Mouse (Mus musculus) adrenal gland, adult 2 months (tissue): Measurements from ENCODE around the gene Gas8. TPM values are rescaled to one million over a fixed set of nuclear protein-coding genes. Genes with fewer than 3 reads are reported as not detected.
A peak's percentile ranks its signal among the peaks of the same experiment; 100 is the strongest.
"Not testable (repeated sequence)": the region's sequence is repeated elsewhere in the genome, so short reads cannot be mapped to it uniquely, and the experiment has no call there.

Source experiments
- DNase-seq: peaks from one replicate; pipeline ENCODE4 v3.0.0; 2021
- long read RNA-seq: library from polyadenylated mRNA; stranded (forward); transcript quantifications from one replicate; pipeline ENCODE4 v2.0.0, GENCODE M21; 2021
- polyA plus RNA-seq: library from polyadenylated mRNA; depleted of rRNA; stranded (reverse); fragments of >200 nt; gene quantifications from 2 replicates; pipeline ENCODE4 v1.2.3, GENCODE M21; 2012; rRNA removed
- total RNA-seq, 2 experiments: library from RNA; stranded (reverse); gene quantifications; 2 replicates each; pipeline ENCODE4 v1.2.3; 2021

Gene Gas8
- total RNA-seq (10 to 100 TPM; 11.6 to 14.5 TPM), polyA plus RNA-seq (5.1 and 6.6 TPM in 2 replicates)
- long read RNA-seq, transcript Gas8-201 (11 exons, 1,681 nt), result major isoform, 5 of 7 reads
- long read RNA-seq, partial matches to known transcripts, result 0 of 7 reads
- long read RNA-seq, other reads (novel, unspliced or antisense), result 2 of 7 reads

GRCm38 (mm10) chr8:123518667-123519066 lies at the start of gene Gas8:
Gas8 (plus strand) TSS chr8:123518834.
- DNase-seq, result peak; percentile 93

- not testable (repeated sequence) for DNase-seq
These were observed 45.6 kb upstream of the Gas8 start for GRCm38 (mm10) chr8:123472991-123473390.

- DNase-seq, result not testable (repeated sequence)
These were observed 44.1 kb upstream of the Gas8 start for GRCm38 (mm10) chr8:123474549-123474948.

DNA sequence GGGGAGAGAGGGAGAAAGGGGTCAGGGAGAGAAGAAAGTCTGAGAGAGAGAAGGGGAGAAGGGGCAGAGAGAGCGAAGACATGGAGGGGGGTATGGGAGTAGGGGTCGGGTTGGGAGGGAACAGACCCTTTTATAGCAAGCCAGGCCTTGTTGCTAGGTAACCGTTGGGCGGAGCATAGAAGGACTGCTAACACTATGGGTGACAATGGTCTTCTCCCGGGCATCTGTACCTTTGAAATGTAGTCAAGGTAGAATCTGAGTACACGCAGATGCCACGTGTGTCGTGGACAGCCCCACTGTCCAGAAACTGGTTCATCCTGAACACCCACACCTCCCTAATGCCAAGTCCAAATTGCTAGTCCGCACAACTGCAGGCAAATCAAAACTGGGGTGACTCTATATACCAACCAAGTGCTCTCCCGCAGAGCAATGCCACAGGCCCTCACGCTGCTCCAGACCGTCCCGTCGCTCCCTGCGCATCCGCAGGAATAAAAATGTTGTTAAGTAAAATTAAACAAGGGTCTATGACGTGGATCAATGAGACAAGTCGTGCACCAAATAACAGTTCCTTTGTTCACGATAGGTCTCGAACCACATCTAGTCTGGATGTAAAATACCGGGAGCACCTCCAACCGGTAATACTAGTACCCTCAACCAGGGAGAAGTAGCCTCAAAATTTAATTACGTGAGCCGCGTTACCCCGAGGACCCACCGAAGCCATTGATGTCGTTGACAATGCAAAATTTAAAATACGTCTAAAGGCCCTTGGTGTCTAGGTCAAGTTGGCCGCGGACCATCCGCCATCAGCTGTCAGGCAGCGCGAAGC lies 41.5 kb upstream of the Gas8 start:
- DNase-seq, result no peak

DNA sequence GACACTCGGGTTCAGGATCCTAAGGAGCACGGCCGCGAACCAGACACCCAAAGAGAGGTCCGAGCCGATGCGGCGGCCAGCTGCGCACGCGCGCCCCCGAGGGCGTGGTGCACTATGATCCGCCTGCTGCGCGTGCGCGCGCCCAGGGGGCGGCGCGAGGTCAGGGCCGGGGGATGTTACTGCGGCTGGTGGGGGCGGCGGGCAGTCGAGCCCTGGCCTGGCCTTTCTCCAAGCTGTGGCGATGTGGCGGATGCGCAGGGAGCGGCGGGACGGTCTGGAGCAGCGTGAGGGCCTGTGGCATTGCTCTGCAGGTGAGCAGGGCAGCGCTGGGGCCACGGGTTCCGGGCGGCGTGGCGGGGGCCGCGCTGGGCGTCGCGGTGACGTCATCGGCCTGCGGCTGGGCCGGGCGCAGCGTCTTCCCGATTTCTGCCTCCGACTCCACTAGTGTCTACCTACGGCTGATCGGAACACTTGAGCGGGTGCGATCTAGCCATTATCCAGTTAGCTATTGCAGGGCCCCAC lies 40.8 kb upstream of the Gas8 start, which contains the start of gene Afg3l1:
Gene Afg3l1, plus strand, starts transcription at position 167 of the 522 bp plus-strand sequence.
- DNase-seq, result peak; percentile 97

DNA sequence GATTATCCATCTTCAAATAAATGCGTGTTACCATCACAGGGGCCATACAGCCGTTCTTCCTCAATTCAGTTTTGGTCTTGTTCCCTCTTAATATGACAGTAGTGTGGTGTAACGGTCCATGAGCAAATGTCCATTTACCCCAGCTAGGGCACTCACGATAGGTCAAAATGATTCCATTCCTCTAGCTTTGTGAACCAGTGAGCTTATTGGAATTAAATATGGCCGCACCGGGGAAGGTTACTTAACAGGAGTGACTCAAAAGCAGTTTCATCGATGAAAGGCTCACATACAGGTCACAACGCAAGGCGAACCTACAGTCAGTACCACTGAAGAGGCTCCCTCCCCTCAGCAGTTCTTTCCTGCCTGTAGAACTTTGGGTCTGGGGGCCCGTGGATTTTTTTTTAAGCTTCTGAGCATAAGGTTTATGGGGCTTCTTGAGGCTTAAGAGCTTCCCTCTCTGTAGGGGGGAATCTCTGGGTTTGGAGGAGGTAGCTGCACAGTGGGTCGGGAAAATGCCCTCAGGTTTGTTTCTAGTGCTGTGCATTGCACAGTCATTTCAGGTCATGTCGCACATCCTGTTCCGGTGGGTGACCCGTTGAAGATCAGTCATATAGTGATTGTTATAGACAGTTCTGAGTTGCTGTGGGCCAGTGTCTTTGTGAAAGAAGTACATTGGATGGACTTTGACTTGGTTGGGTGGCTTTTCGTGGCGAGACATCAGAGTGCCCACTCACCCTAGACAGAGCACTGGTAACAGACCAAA lies 40.0 kb upstream of the Gas8 start:
- DNase-seq, result peak; percentile 23

GRCm38 (mm10) chr8:123482627-123483026 lies 36.0 kb upstream of the Gas8 start:
- no peak for DNase-seq

- DNase-seq, result no peak
These were observed 27.2 kb upstream of the Gas8 start for GRCm38 (mm10) chr8:123491280-123492075.

- no peak for DNase-seq
These were observed 25.7 kb upstream of the Gas8 start for GRCm38 (mm10) chr8:123492898-123493297.

DNA sequence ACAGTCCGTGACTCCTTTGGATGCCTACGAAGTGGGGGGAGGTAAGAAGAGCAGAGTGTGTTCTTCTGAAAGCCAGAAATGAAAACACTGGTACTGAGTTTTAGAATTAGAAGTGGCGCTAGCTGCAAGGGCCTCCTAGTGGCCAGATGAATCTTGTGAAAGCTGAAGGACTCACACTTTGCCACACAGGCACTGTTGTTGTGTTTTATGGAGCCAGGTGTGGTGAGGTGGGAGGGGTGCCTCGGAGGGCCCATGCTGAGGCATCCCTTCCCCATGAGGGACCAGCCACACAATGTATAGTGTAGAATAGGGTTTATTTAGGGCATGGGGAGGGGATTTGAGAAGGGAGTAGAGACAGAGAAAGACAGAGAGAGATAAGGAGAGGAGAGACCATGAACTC lies 20.9 kb upstream of the Gas8 start:
- DNase-seq, result no peak

DNA sequence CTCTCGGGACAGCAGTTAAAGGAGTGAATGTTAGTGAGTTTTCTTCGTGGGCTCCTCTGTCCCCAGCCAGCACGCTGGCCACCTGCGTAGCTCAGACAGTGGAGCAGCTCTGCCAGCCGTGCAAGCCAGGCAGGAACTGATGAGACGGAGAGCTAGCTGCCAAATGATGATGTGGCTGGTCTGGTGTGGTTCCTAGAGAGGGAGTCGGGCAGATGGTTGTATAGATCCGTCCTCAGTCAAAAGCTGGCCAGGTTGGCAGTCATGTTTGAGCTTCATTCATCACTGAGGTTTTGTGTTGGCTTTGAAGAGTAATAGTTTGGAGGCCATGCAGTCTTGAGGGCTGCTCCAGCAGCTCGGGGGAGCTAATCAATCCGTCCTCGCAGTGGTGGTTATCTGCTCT lies 19.7 kb upstream of the Gas8 start:
- no peak for DNase-seq

- DNase-seq, result no peak
These were observed 19.1 kb upstream of the Gas8 start for GRCm38 (mm10) chr8:123499556-123499955.

GRCm38 (mm10) chr8:123502192-123502591 lies 16.4 kb upstream of the Gas8 start:
- DNase-seq, result no peak

DNA sequence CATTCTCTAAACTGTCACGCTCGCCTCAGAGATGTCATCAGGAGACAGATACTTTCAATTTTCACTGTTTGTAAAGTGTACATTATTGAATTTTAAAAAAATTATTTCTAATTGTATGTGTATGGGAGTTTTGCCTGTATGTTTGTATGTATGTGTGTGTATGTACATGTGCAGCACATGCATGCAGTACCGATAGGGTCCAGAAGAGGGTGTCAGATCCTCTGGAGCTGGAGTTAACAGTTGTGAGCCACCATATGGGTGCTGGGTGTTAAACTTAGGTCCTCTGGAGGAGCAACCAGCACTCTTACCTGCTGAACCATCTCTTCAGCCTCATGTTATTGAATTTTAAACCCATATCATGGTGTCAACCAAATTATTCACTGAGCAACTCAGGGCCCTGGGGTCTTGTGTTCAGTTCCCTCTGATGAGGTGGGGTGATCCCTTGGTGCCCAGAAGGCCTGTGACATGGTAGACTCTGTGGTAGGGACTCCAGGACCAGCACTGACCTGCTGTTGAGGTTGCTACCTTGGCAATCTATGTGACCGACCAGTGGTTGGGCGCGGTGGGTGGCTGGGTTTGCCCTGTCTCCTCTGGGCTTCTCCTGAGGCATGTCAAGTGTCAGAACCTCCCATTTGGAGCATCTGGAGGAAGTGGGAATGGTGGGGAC lies 14.7 kb upstream of the Gas8 start:
- no peak for DNase-seq

GRCm38 (mm10) chr8:123504591-123505195 lies 13.9 kb upstream of the Gas8 start:
- no peak for DNase-seq

- no peak for DNase-seq
These were observed 13.4 kb upstream of the Gas8 start for GRCm38 (mm10) chr8:123505267-123505666.

- no peak for DNase-seq
These were observed 12.9 kb upstream of the Gas8 start for GRCm38 (mm10) chr8:123505695-123506094.

DNA sequence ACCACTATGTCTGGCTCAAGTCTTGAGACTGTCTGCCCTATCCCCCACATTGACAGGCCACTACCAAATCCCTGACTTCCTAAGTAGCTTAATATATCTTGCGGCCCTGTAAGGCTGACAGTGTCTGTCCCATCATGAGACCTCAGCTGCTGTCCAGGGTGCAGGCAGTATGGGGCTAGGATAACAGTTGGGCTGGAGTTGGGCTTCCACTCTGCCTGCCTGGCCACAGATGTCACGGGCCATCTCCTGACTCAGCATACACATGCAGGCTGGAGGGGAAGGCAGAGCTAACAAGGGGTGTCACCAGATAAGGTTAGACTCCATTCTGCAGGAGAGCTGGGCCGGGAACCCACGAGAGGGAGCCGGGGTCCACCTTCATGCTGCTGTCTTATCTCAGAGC lies 11.5 kb upstream of the Gas8 start:
- DNase-seq, result no peak

DNA sequence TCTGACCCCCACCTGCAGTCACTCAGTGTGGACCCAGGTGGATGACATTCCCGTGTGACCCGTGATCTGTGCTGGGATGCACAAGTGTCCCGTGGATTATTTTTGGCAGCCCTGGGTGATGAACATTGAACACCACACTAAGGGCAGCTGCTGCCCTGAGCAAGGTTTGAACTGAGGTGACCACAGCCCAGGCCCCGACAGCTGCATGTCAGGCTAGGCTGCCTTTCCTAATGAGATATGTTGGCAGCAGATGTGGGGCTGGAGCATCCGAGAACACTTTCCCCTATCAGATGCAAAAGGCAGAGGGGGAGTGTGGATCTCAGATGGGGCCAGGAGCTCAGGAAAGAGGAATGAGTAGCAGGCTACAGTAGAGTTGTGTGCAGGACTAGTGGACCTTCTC lies 7.8 kb upstream of the Gas8 start:
- DNase-seq, result no peak

DNA sequence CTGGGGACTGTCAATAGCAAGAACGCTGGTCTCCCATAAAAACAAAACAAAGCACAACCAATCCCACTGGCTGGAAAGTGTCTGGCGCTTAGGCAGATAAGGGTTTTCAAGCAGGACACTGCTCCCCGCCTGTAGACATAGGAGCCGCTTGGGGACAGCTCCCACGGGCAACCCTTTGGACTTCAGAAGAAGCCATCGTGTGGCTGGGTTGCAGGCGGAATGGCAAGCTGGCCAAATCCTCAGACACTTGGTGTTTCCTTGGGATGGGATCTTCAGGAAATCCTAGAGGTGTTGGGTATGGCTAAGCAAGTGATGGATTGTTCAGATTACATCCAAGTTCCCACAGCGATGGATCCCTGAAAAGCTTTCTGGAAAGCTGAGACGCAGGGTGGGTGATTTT lies 4.5 kb upstream of the Gas8 start:
- DNase-seq, result no peak
